Mouse (Mus musculus) embryonic fibroblast, embryonic 13.5 days (primary cell): ENCODE data around the gene Cacnb2.

ENCODE experiments used
- CTCF ChIP-seq: IDR thresholded peaks from 2 replicates; pipeline ENCODE4 v1.5.1; 2011; ENCODE audit warnings: mild to moderate bottlenecking, control low read depth, low read length, moderate library complexity, borderline replicate concordance; ENCODE audit not compliant: insufficient read depth
- POLR2A ChIP-seq: IDR thresholded peaks from 2 replicates; pipeline ENCODE4 v1.6.1; 2011; ENCODE audit warnings: low read depth, mild to moderate bottlenecking, control low read depth, low read length, moderate library complexity

DNA sequence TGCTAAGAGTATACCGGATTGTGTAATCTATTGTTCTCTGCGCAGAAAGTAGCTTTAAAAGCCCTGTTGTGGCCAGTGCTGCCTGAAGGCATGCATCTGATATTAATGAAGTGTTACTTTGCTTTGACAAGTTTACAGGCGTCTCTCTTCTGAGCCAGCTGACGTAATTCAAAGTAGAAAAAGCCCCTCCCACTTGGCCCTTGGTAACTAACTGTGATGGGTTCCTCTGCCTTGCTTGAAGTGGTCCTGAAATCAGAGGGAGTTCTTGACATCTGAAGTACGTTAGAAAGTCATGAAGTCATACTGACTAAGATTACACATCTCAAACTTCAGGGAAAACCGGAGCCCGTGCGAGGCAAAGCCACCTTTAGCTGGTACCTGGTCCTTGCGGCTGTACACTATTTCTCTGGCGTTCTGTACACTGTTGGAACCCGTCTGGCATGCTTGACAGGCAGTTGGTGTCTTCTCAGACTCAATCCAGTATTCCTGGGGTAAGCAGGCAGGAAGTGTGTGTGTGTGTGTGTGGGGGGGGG is 221.0 kb downstream of the Cacnb2 start:
- TF ChIP-seq CTCF (no peak), POLR2A (no peak)
